Mouse (Mus musculus): ENCODE data around the gene Hnrnpa1.

The Hnrnpa1 gene

GRCm38 (mm10) chr15:103240160-103241028 lies at the start of gene Hnrnpa1:
TSS of gene Hnrnpa1 (plus strand) at chr15:103240432.
- DNase-seq (ENCODE audit: low read depth, low spot score) = peak; percentile 97

GRCm38 (mm10) chr15:103190531-103191462 lies 49.4 kb upstream of the Hnrnpa1 start:
- no peak for DNase-seq (ENCODE audit: low read depth, low spot score)

GRCm38 (mm10) chr15:103193606-103194005 lies 46.6 kb upstream of the Hnrnpa1 start:
- DNase-seq (ENCODE audit: low read depth, low spot score) = no peak

GRCm38 (mm10) chr15:103196835-103197234 lies 43.4 kb upstream of the Hnrnpa1 start:
- no peak for DNase-seq (ENCODE audit: low read depth, low spot score)

- DNase-seq (ENCODE audit: low read depth, low spot score) = no peak
Measured at GRCm38 (mm10) chr15:103197785-103198184, 42.4 kb upstream of the Hnrnpa1 start.

- DNase-seq (ENCODE audit: low read depth, low spot score) = no peak
Measured at GRCm38 (mm10) chr15:103202088-103202793, 38.0 kb upstream of the Hnrnpa1 start.

- no peak for DNase-seq (ENCODE audit: low read depth, low spot score)
Measured at GRCm38 (mm10) chr15:103205156-103205555, 35.1 kb upstream of the Hnrnpa1 start.

GRCm38 (mm10) chr15:103214149-103214548 lies 26.1 kb upstream of the Hnrnpa1 start:
- no peak for DNase-seq (ENCODE audit: low read depth, low spot score)

GRCm38 (mm10) chr15:103214971-103215907 lies 25.0 kb upstream of the Hnrnpa1 start:
- DNase-seq (ENCODE audit: low read depth, low spot score) = peak; percentile 87

- no peak for DNase-seq (ENCODE audit: low read depth, low spot score)
Measured at GRCm38 (mm10) chr15:103216052-103216451, 24.2 kb upstream of the Hnrnpa1 start.

GRCm38 (mm10) chr15:103220785-103221184 lies 19.4 kb upstream of the Hnrnpa1 start:
- DNase-seq (ENCODE audit: low read depth, low spot score) = no peak

- no peak for DNase-seq (ENCODE audit: low read depth, low spot score)
Measured at GRCm38 (mm10) chr15:103221386-103221785, 18.8 kb upstream of the Hnrnpa1 start.

- DNase-seq (ENCODE audit: low read depth, low spot score) = no peak
Measured at GRCm38 (mm10) chr15:103224161-103224560, 16.1 kb upstream of the Hnrnpa1 start.

- DNase-seq (ENCODE audit: low read depth, low spot score) = no peak
Measured at GRCm38 (mm10) chr15:103227022-103227421, 13.2 kb upstream of the Hnrnpa1 start.

GRCm38 (mm10) chr15:103227572-103227971 lies 12.7 kb upstream of the Hnrnpa1 start:
- DNase-seq (ENCODE audit: low read depth, low spot score) = no peak

GRCm38 (mm10) chr15:103228904-103229303 lies 11.3 kb upstream of the Hnrnpa1 start:
- DNase-seq (ENCODE audit: low read depth, low spot score) = no peak

GRCm38 (mm10) chr15:103233119-103233518 lies 7.1 kb upstream of the Hnrnpa1 start:
- DNase-seq (ENCODE audit: low read depth, low spot score) = no peak

GRCm38 (mm10) chr15:103237295-103237694 lies 2.9 kb upstream of the Hnrnpa1 start:
- no peak for DNase-seq (ENCODE audit: low read depth, low spot score)

- DNase-seq (ENCODE audit: low read depth, low spot score) = peak; percentile 93
Measured at GRCm38 (mm10) chr15:103239130-103239684, 1.0 kb upstream of the Hnrnpa1 start.

GRCm38 (mm10) chr15:103239685-103240159 lies 510 bp upstream of the Hnrnpa1 start, which contains the start of gene Cbx5:
TSS of gene Cbx5 (minus strand) at chr15:103239816.
- DNase-seq (ENCODE audit: low read depth, low spot score) = peak; percentile 94

Data from embryo, embryonic 11.5 days (tissue).